Mouse (Mus musculus): ENCODE data around the gene Med12l. TPM values are rescaled to one million over a fixed set of nuclear protein-coding genes. Genes with fewer than 3 reads are reported as not detected.
"Not testable (repeated sequence)": the region's sequence is repeated elsewhere in the genome, so short reads cannot be mapped to it uniquely, and the experiment has no call there.

The Med12l gene
- polyA plus RNA-seq, 1 experiment from 2014 or later, result 3.5 TPM

DNA sequence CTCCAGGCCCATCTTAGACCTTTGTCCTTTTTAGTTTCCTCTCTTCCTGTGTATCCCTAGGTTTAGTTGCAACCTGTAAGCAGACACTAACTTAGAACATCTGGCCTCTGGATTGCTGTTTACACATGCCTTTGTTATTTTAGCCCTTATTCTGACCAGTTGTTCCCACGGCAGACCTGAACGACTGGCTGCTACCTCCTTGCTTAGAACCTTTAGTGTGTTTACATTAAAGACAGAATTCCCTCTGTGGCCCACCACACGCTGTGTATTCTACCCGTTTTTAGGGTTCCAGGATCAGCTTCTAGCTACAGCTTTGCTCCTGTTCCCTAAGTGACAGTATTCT, 19.5 kb downstream of the Med12l start:
- peaks cover 13% of the 10 kb centered on the region for H3K4me1 ChIP-seq
- H3K4me2 ChIP-seq, result no peak overlapping the region
- no peak overlapping the region for H3K9ac ChIP-seq
- H3K9me3 ChIP-seq (replicated peaks), result no peaks in the 10 kb centered on the region
- H3K4me3 ChIP-seq, result no peak overlapping the region
- no peak for ATAC-seq
- no peak overlapping the region for H3K27ac ChIP-seq
- no peaks in the 10 kb centered on the region for H3K27me3 ChIP-seq
- H3K36me3 ChIP-seq (ENCODE audit: poor library complexity, severe bottlenecking), result no peaks in the 10 kb centered on the region
- 75% methylated on average over 4 of the region's 4 CpGs for WGBS

DNA sequence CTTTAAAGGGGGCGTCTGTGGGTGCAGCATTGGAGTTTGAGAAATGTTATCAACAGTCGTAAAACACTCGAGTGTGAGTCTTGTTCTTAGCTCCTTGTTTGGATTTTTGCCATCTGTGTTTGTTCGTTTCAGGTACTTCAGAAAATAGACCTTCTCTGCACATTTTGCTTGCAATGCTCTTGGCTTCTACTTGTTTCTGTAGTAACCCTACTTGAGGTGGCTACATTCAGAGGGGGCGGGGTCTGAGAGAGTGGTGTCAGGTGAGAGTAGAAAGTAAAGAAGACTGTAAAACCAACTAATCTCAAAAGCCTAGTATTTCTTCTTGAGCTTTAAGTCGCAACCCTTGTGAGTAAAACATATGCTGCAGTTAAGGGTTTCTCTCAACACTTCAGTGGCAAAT, 23.1 kb downstream of the Med12l start:
- H3K9me3 ChIP-seq (replicated peaks), result no peaks in the 10 kb centered on the region
- no peaks in the 10 kb centered on the region for H3K27me3 ChIP-seq
- no peak overlapping the region for H3K4me3 ChIP-seq
- H3K4me1 ChIP-seq, result no peaks in the 10 kb centered on the region
- H3K9ac ChIP-seq, result no peak overlapping the region
- H3K27ac ChIP-seq, result no peak overlapping the region
- 84% methylated on average over 6 of the region's 6 CpGs for WGBS
- no peak for ATAC-seq
- no peak overlapping the region for H3K4me2 ChIP-seq
- H3K36me3 ChIP-seq (ENCODE audit: poor library complexity, severe bottlenecking), result no peaks in the 10 kb centered on the region

DNA sequence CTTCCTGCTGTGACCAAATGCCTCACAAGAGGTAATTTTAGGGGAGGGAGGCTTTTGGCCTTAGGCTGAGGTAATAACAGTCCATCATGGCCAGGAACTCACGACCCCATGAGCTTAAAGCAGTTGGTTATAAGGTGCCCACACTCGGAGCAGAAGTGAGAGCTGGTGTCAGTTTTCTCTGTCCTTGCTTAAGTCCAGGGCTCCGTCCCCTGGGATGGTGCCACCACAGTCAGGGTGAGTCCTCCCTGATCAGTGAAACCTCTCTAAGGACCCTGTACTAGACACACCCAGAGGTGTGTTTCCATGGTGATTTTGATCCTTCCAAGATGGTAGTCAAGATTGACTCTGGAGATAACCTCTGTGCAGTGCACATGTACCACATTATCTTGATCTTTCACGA, 25.4 kb downstream of the Med12l start:
- WGBS, result 81% methylated on average over 4 of the region's 4 CpGs
- no peak overlapping the region for H3K27ac ChIP-seq
- H3K27me3 ChIP-seq, result no peaks in the 10 kb centered on the region
- ATAC-seq, result 0 out of 2 replicates have a peak, but pooled peaks have one; percentile 19
- no peaks in the 10 kb centered on the region for H3K36me3 ChIP-seq (ENCODE audit: poor library complexity, severe bottlenecking)
- H3K4me1 ChIP-seq, result no peaks in the 10 kb centered on the region
- H3K4me3 ChIP-seq, result no peak overlapping the region
- no peak overlapping the region for H3K4me2 ChIP-seq
- H3K9ac ChIP-seq, result no peak overlapping the region
- no peaks in the 10 kb centered on the region for H3K9me3 ChIP-seq (replicated peaks)

DNA sequence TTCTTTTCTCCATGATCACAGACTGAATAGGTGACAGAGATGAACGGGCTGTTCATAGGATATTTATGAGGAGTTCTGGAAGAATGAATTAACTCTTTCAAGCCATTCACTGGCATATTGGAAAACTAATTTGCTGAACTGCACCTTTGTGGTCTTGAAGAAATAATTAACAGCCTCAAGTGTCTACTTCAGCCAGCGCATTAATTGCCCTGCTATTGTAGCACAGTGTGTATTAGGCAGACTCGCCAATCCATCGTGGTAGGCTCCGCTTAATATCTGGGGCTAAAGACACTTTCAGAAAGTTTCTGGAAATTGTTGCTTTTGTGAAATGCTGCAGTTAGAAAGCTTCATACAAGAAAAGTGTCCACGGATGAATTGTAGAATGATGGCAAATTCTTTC, 35.9 kb downstream of the Med12l start:
- no peaks in the 10 kb centered on the region for H3K27me3 ChIP-seq
- no peak overlapping the region for H3K27ac ChIP-seq
- H3K36me3 ChIP-seq (ENCODE audit: poor library complexity, severe bottlenecking), result 0 out of 2 replicates have a peak, but pooled peaks cover under 1% of the 10 kb centered on the region
- no peak overlapping the region for H3K4me2 ChIP-seq
- H3K4me1 ChIP-seq, result peaks cover 11% of the 10 kb centered on the region
- WGBS, result 28% methylated on average over 6 of the region's 6 CpGs
- no peaks in the 10 kb centered on the region for H3K9me3 ChIP-seq (replicated peaks)
- H3K4me3 ChIP-seq, result no peak overlapping the region
- no peak overlapping the region for H3K9ac ChIP-seq
- 0 out of 2 replicates have a peak, but pooled peaks have one; percentile 51 for ATAC-seq

DNA sequence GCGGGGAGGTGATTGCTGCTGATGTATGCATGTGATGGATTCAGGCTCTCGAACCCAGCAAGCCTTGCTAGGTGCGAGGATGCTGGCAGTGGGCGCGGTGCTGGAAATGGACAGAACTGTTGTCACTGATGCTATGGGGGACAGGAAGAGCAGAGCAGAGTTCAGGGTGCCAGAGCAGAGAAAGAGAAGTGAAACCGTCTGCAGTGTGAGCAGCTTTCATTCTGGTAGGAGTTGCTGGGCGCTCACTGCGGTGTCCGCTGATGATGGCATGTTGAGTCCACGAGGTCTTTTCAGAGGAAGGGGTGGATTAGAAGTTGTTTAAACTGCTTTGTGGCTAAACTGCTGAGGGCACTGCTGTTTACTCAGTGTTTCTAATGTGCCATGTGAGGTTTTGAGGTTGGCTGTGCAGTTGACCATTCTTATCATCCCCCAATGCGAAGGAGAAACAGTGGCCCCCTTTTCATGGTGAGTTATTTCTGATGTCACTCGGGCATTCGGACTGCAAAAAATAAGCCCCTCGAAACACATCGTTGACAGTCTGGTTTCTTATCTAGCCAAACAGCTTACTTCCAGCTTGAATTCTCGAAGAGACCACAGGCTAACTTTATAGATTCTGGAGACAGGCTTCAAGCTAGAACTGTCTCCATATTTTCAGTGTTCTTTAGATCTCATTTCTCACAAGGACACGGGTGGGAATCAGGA, 49.4 kb downstream of the Med12l start:
- no peak overlapping the region for H3K9ac ChIP-seq
- H3K36me3 ChIP-seq (ENCODE audit: poor library complexity, severe bottlenecking), result no peaks in the 10 kb centered on the region
- no peak overlapping the region for H3K4me2 ChIP-seq
- H3K4me1 ChIP-seq, result peaks cover 5% of the 10 kb centered on the region
- no peaks in the 10 kb centered on the region for H3K27me3 ChIP-seq
- H3K4me3 ChIP-seq, result no peak overlapping the region
- WGBS, result 92% methylated on average over 17 of the region's 17 CpGs
- no peak overlapping the region for H3K27ac ChIP-seq
- H3K9me3 ChIP-seq (replicated peaks), result no peaks in the 10 kb centered on the region
- no peak for ATAC-seq

DNA sequence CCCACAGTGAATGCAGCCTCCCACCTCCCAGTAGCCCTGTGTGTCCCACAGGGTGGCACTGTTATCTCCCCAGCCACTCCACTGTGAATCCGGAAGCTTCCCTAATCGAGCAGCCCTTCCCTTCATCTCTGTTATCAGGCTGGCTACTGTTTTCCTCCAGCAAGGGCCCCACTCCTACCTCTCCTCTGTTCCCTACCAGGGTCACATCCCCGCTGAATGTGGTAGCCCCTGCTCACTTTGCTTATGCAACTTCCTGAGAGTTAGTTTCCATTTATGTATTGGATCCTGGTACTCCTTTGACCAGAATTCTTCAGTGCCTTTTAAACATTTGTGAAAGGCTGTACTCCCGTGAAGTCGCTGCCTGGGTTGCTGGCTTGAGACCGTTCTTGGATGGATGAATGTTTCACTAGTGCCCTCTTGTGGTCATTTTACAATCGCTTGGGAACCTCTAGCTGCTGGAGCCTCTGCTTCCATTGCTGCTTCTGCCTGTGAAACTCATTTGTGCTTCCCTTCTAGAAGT, 53.5 kb downstream of the Med12l start:
- no peaks in the 10 kb centered on the region for H3K27me3 ChIP-seq
- H3K4me1 ChIP-seq, result peaks cover 5% of the 10 kb centered on the region
- no peak overlapping the region for H3K9ac ChIP-seq
- peak; percentile 94 for ATAC-seq
- peak overlapping the region; percentile 19 for H3K4me2 ChIP-seq
- no peaks in the 10 kb centered on the region; the same call in 1 of the 2 replicates for H3K36me3 ChIP-seq (ENCODE audit: poor library complexity, severe bottlenecking)
- H3K27ac ChIP-seq, result no peak overlapping the region
- WGBS, result 2% methylated on average over 7 of the region's 7 CpGs
- no peak overlapping the region for H3K4me3 ChIP-seq
- no peaks in the 10 kb centered on the region for H3K9me3 ChIP-seq (replicated peaks)

DNA sequence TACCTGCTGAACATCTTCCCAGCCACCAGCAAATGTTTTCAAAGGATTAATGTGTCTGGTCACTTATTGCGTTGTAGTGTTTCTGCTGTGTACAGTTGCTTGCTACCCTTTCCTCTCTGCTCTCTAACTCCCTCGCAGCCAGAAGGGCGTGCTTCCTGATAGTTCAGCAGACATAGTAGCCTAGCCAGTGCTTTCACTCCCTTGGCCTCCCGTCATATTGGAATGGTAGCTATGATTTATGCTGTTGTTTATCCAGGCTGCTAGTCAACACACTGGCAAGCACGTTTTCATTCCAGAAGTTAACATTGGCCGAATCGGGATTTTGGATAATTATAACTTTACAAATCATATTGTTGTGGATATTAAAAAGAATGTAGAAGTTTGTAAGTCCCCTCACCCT, 54.5 kb downstream of the Med12l start:
- H3K36me3 ChIP-seq (ENCODE audit: poor library complexity, severe bottlenecking), result no peaks in the 10 kb centered on the region; the same call in 1 of the 2 replicates
- H3K4me2 ChIP-seq, result no peak overlapping the region
- ATAC-seq, result no peak
- H3K9ac ChIP-seq, result no peak overlapping the region
- no peak overlapping the region for H3K27ac ChIP-seq
- H3K4me3 ChIP-seq, result no peak overlapping the region
- no peaks in the 10 kb centered on the region for H3K9me3 ChIP-seq (replicated peaks)
- H3K4me1 ChIP-seq, result peaks cover 5% of the 10 kb centered on the region
- H3K27me3 ChIP-seq, result no peaks in the 10 kb centered on the region
- WGBS, result 89% methylated on average over 7 of the region's 7 CpGs

DNA sequence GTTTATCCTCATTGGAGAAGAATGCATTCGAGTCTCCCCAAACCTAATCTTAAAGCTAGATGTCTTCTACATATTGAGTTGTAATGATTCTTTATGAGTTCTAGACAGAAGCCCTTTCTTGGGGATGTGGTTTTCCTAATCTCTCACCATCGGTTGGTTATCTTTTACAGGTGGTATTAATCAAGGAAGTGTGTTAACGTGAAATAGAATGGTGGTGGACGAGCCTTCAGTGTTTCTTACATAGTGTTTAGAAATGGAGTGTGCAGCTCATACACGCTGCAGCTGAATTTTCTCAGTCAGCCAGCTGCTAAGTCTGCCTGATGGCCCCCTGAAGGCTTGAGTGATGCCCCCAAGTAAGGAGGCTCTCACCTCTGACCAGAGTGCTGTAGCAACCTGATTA, 56.5 kb downstream of the Med12l start:
- Histone ChIP-seq H3K36me3 (ENCODE audit: poor library complexity, severe bottlenecking) (no peaks in the 10 kb centered on the region; the same call in 1 of the 2 replicates), H3K27me3 (no peaks in the 10 kb centered on the region), H3K9me3 (replicated peaks) (no peaks in the 10 kb centered on the region), H3K4me3 (no peak overlapping the region), H3K4me2 (no peak overlapping the region), H3K27ac (no peak overlapping the region), H3K9ac (no peak overlapping the region), H3K4me1 (peaks cover 5% of the 10 kb centered on the region)
- no peak for ATAC-seq
- WGBS, result 68% methylated on average over 5 of the region's 5 CpGs

DNA sequence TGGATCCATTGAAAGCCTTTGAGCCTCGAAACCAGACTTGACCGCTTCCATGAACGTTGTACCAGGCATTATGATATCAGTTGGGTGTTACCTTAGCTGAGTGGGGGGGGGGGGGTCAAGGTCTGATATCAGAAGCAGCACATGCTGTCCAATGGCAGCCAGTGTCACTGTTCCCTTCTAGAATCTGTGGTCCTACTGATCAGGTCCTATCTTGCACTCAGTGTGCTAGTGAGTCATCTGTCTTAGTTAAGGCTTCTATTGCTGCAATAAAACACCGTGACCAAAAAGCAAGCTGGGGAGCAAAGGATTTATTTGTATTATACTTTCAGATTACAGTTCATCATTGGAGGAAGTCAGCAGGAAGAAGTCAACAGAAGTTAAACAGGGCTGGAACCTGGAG, 57.8 kb downstream of the Med12l start:
- no peaks in the 10 kb centered on the region for H3K9me3 ChIP-seq (replicated peaks)
- no peak overlapping the region for H3K27ac ChIP-seq
- ATAC-seq, result no peak
- no peaks in the 10 kb centered on the region for H3K27me3 ChIP-seq
- H3K9ac ChIP-seq, result no peak overlapping the region
- H3K4me2 ChIP-seq, result no peak overlapping the region
- 91% methylated on average over 4 of the region's 4 CpGs for WGBS
- H3K4me1 ChIP-seq, result peaks cover 5% of the 10 kb centered on the region
- H3K4me3 ChIP-seq, result no peak overlapping the region
- H3K36me3 ChIP-seq (ENCODE audit: poor library complexity, severe bottlenecking), result no peaks in the 10 kb centered on the region; the same call in 1 of the 2 replicates

DNA sequence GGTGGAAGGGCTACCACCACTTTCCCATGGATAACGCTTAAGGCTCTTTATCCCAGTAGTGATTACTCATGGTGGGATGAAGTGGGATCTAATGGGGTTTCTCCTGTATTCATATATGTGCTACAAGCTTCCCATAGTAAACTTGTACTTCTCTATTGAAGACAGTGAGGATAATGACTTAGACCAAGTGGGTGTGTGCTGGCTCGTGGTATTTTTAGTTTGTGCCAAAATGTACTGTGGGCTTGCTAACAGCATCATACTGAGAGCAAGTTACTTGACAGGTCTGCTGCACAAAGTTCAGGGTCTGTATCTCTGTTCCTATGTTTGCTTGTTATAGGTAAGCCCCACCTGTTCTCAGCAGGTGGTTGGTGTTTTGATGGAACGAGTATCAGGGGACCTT, 60.3 kb downstream of the Med12l start:
- H3K27ac ChIP-seq, result no peak overlapping the region
- no peak overlapping the region for H3K9ac ChIP-seq
- H3K4me2 ChIP-seq, result no peak overlapping the region
- H3K27me3 ChIP-seq, result no peaks in the 10 kb centered on the region
- no peaks in the 10 kb centered on the region for H3K9me3 ChIP-seq (replicated peaks)
- no peaks in the 10 kb centered on the region for H3K4me1 ChIP-seq
- H3K4me3 ChIP-seq, result no peak overlapping the region
- ATAC-seq, result no peak
- no peaks in the 10 kb centered on the region; the same call in 1 of the 2 replicates for H3K36me3 ChIP-seq (ENCODE audit: poor library complexity, severe bottlenecking)
- WGBS, result 87% methylated on average over 3 of the region's 3 CpGs

DNA sequence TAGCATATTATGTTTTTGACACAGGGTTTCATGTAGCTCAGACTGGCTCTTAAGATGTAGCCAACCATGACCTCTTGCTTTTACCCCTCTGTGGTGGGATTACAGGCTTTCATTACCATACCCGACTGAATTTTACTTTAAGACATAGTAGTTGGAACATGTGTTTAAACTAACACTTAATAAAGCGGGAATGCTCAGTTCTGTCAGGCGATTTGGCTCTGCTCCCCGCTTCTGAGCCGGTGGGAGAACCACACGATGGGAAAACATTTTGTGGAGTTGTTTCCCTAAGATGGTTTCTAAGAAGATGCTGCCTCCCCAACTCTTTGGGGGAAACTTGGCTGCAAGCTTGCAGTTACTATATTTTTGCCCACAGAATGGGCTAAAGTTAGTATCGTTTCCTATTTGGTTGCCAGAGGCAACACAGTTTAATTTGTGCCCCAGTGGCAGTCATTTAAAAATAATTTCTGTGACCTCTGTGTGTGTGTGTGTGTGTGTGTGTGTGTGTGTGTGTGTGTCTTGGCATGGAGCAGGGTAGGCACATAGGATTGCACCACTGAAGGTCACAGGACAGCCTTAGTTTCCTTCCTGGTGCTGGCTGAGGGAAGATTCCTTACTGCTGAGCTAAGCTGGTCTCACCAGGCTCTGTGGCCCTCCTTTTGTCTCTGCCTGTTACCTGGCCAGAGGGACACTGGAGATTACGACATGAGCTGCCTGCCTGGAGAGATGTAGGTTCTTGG, 61.1 kb downstream of the Med12l start:
- no peak overlapping the region for H3K4me3 ChIP-seq
- no peak overlapping the region for H3K4me2 ChIP-seq
- no peak overlapping the region for H3K9ac ChIP-seq
- H3K4me1 ChIP-seq, result no peaks in the 10 kb centered on the region
- whole genome bisulfite sequencing, result 79% methylated on average over 8 of the region's 8 CpGs
- ATAC-seq, result no peak
- no peaks in the 10 kb centered on the region; the same call in 1 of the 2 replicates for H3K36me3 ChIP-seq (ENCODE audit: poor library complexity, severe bottlenecking)
- no peak overlapping the region for H3K27ac ChIP-seq
- H3K27me3 ChIP-seq, result no peaks in the 10 kb centered on the region
- H3K9me3 ChIP-seq (replicated peaks), result no peaks in the 10 kb centered on the region

DNA sequence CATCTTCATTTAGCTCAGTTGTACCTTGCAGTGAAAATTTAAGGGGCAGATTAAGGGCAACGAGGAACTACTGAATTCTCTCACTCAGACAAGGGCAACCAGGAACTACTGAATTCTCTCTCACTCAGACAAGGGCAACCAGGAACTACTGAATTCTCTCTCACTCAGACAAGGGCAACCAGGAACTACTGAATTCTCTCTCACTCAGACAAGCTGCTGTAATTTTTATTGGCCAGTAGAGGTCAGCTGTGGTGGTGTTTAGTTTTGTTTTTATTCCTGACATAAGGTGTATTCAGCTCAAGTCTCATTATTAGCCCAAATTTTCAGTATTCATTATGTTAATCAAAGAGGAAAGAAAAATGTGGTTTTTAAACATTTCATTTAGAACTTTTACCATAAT, 63.4 kb downstream of the Med12l start:
- H3K36me3 ChIP-seq (ENCODE audit: poor library complexity, severe bottlenecking); H3K27me3 ChIP-seq; H3K9ac ChIP-seq; H3K9me3 ChIP-seq (replicated peaks); H3K4me1 ChIP-seq; H3K4me2 ChIP-seq; ATAC-seq; H3K27ac ChIP-seq; H3K4me3 ChIP-seq: not testable (repeated sequence)
- WGBS, result 90% methylated on average over 1 of the region's 1 CpGs
